Mouse (Mus musculus): ENCODE measurements around the gene Mmrn2. TPM values are rescaled to one million over a fixed set of nuclear protein-coding genes. Genes with fewer than 3 reads are reported as not detected.

Mmrn2 gene
- polyA plus RNA-seq, 1 experiment from 2014 or later = 7.3 TPM

- WGBS = 89% methylated on average over 4 of the region's 4 CpGs
- H3K27ac ChIP-seq (ENCODE audit: low read depth, low read length) = no peak overlapping the region
- no peak overlapping the region for H3K4me2 ChIP-seq (ENCODE audit: low read depth)
- H3K4me3 ChIP-seq (ENCODE audit: low read depth, low read length) = no peak overlapping the region
- H3K4me1 ChIP-seq (ENCODE audit: control insufficient read depth, insufficient read depth, low read length) = peaks cover 11% of the 10 kb centered on the region
- H3K9me3 ChIP-seq (ENCODE audit: control insufficient read depth, low read length) = no peaks in the 10 kb centered on the region
- no peaks in the 10 kb centered on the region for H3K36me3 ChIP-seq (ENCODE audit: control insufficient read depth, insufficient read depth, low read length)
- no peak overlapping the region for H3K9ac ChIP-seq (ENCODE audit: low read length)
- no peak for ATAC-seq (ENCODE audit: insufficient read depth, low FRiP score, low TSS enrichment)
- no peaks in the 10 kb centered on the region for H3K27me3 ChIP-seq (ENCODE audit: control insufficient read depth, insufficient read depth, low read length)
- DNase-seq (ENCODE audit: low spot score) = no peak
Observed at GRCm38 (mm10) chr14:34377121-34377520, 1.9 kb downstream of the Mmrn2 start.

DNA sequence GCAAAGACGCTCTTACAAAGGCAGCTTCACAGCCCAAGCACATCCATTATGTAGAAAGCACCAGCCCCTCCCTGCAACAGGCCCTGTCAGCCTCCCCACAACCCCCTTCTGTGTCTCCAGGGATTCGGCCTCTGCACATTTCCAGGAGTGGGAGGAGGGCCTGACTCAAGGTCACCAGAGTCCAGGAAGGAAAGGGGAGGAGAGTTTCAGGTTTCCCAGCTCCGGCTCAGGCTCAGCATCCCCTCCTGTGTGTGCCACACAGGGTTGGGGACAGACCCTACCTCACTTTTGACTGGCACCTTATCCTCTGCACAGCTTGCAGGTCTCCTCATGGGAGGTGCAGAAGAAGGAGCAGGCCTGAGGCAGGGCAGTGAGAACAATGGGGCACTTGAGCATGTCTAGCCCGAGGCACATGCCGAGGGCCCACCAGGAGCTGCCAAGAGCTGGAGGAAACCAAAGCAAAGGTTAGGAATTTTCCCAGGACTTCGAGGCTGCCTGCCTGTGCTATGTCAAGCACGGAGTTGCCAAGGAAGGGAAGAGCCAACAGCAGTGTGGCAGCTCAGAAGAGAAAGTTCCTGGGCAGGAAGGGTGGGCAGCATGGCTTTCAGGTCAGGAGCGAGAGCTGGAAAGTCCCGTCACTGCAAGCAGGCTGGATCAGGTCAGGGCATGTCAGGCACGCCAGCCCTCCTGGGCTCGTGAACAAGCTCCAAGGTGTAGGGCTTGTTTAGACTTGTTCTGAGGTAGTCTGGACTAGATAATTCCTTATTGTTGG, 3.5 kb downstream of the Mmrn2 start:
- 40% methylated on average over 11 of the region's 11 CpGs for WGBS
- 0 out of 2 replicates have a peak overlapping the region, but pooled peaks have one; percentile 10 for H3K9ac ChIP-seq (ENCODE audit: low read length)
- 0 out of 2 replicates have a peak overlapping the region, but pooled peaks have one; percentile 0 for H3K27ac ChIP-seq (ENCODE audit: low read depth, low read length)
- H3K27me3 ChIP-seq (ENCODE audit: control insufficient read depth, insufficient read depth, low read length) = no peaks in the 10 kb centered on the region
- ATAC-seq (ENCODE audit: insufficient read depth, low FRiP score, low TSS enrichment) = no peak
- no peaks in the 10 kb centered on the region for H3K36me3 ChIP-seq (ENCODE audit: control insufficient read depth, insufficient read depth, low read length)
- DNase-seq (ENCODE audit: low spot score) = peak; percentile 67
- no peak overlapping the region for H3K4me3 ChIP-seq (ENCODE audit: low read depth, low read length)
- H3K4me1 ChIP-seq (ENCODE audit: control insufficient read depth, insufficient read depth, low read length) = peaks cover 11% of the 10 kb centered on the region
- H3K4me2 ChIP-seq (ENCODE audit: low read depth) = no peak overlapping the region
- H3K9me3 ChIP-seq (ENCODE audit: control insufficient read depth, low read length) = no peaks in the 10 kb centered on the region

GRCm38 (mm10) chr14:34382921-34383704, 7.8 kb downstream of the Mmrn2 start:
- Histone ChIP-seq H3K27me3 (ENCODE audit: control insufficient read depth, insufficient read depth, low read length) (no peaks in the 10 kb centered on the region), H3K4me3 (ENCODE audit: low read depth, low read length) (no peak overlapping the region), H3K9me3 (ENCODE audit: control insufficient read depth, low read length) (no peaks in the 10 kb centered on the region), H3K36me3 (ENCODE audit: control insufficient read depth, insufficient read depth, low read length) (no peaks in the 10 kb centered on the region), H3K9ac (ENCODE audit: low read length) (no peak overlapping the region), H3K4me2 (ENCODE audit: low read depth) (no peak overlapping the region), H3K4me1 (ENCODE audit: control insufficient read depth, insufficient read depth, low read length) (peaks cover 8% of the 10 kb centered on the region; the same call in 1 of the 2 replicates), H3K27ac (ENCODE audit: low read depth, low read length) (no peak overlapping the region)
- WGBS = 91% methylated on average over 9 of the region's 9 CpGs
- DNase-seq (ENCODE audit: low spot score) (no peak), ATAC-seq (ENCODE audit: insufficient read depth, low FRiP score, low TSS enrichment) (no peak)

DNA sequence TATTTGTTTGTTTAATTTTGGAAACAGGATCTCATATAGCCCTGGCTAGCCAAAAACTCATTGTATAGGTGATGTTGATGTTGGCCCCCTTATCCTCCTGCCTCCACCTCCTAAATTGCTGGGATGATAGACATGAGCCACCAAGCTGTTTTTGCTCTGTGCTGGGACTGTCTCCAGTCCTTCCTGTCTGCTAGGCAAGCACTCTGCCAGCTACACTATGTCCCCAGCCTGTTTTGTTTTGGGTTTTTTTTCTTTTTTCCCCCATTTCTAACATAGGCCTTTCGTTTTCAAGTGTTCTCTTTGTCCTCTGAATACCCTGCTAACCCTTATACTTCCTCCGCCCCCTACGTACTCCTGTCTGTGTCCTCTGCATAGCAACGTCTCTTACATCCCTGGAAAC, 18.0 kb downstream of the Mmrn2 start:
- Histone ChIP-seq H3K9me3 (ENCODE audit: control insufficient read depth, low read length) (no peaks in the 10 kb centered on the region), H3K4me2 (ENCODE audit: low read depth) (no peak overlapping the region), H3K36me3 (ENCODE audit: control insufficient read depth, insufficient read depth, low read length) (peaks cover 2% of the 10 kb centered on the region; the same call in 1 of the 2 replicates), H3K9ac (ENCODE audit: low read length) (no peak overlapping the region), H3K4me3 (ENCODE audit: low read depth, low read length) (no peak overlapping the region), H3K4me1 (ENCODE audit: control insufficient read depth, insufficient read depth, low read length) (no peaks in the 10 kb centered on the region), H3K27me3 (ENCODE audit: control insufficient read depth, insufficient read depth, low read length) (no peaks in the 10 kb centered on the region), H3K27ac (ENCODE audit: low read depth, low read length) (no peak overlapping the region)
- WGBS = 76% methylated on average over 4 of the region's 4 CpGs
- DNase-seq (ENCODE audit: low spot score) (no peak), ATAC-seq (ENCODE audit: insufficient read depth, low FRiP score, low TSS enrichment) (no peak)

DNA sequence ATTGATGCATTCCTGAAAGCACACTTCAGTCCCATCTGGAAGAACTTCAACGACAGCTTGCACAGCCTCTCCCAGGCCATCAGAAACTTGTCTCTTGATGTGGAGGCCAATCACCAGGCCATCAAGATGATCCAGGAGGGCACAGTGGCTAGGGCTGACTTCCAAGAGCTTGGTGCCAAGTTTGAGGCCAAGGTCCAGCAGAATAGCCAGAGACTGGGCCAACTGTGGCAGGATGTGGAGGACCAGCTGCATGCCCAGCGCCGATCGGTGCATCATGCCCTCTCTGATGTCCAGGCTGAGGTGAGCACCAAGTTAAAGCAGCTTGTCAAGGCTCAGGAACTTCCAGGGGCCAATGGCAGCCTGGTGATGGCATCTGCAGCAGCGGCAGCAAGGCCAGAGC, 22.6 kb downstream of the Mmrn2 start:
- Histone ChIP-seq H3K4me1 (ENCODE audit: control insufficient read depth, insufficient read depth, low read length) (no peaks in the 10 kb centered on the region), H3K27ac (ENCODE audit: low read depth, low read length) (no peak overlapping the region), H3K27me3 (ENCODE audit: control insufficient read depth, insufficient read depth, low read length) (no peaks in the 10 kb centered on the region), H3K4me2 (ENCODE audit: low read depth) (no peak overlapping the region), H3K9ac (ENCODE audit: low read length) (no peak overlapping the region), H3K36me3 (ENCODE audit: control insufficient read depth, insufficient read depth, low read length) (peaks cover 5% of the 10 kb centered on the region), H3K9me3 (ENCODE audit: control insufficient read depth, low read length) (no peaks in the 10 kb centered on the region), H3K4me3 (ENCODE audit: low read depth, low read length) (no peak overlapping the region)
- no peak for ATAC-seq (ENCODE audit: insufficient read depth, low FRiP score, low TSS enrichment)
- WGBS = 95% methylated on average over 5 of the region's 5 CpGs
- no peak for DNase-seq (ENCODE audit: low spot score)

- DNase-seq (ENCODE audit: low spot score) (no peak), ATAC-seq (ENCODE audit: insufficient read depth, low FRiP score, low TSS enrichment) (no peak)
- Histone ChIP-seq H3K4me3 (ENCODE audit: low read depth, low read length) (no peak overlapping the region), H3K9me3 (ENCODE audit: control insufficient read depth, low read length) (no peaks in the 10 kb centered on the region), H3K4me1 (ENCODE audit: control insufficient read depth, insufficient read depth, low read length) (no peaks in the 10 kb centered on the region), H3K9ac (ENCODE audit: low read length) (no peak overlapping the region), H3K27me3 (ENCODE audit: control insufficient read depth, insufficient read depth, low read length) (no peaks in the 10 kb centered on the region), H3K4me2 (ENCODE audit: low read depth) (no peak overlapping the region), H3K27ac (ENCODE audit: low read depth, low read length) (no peak overlapping the region), H3K36me3 (ENCODE audit: control insufficient read depth, insufficient read depth, low read length) (peaks cover 5% of the 10 kb centered on the region)
- 93% methylated on average over 21 of the region's 21 CpGs for WGBS
Observed at GRCm38 (mm10) chr14:34398901-34399300, 23.6 kb downstream of the Mmrn2 start.

DNA sequence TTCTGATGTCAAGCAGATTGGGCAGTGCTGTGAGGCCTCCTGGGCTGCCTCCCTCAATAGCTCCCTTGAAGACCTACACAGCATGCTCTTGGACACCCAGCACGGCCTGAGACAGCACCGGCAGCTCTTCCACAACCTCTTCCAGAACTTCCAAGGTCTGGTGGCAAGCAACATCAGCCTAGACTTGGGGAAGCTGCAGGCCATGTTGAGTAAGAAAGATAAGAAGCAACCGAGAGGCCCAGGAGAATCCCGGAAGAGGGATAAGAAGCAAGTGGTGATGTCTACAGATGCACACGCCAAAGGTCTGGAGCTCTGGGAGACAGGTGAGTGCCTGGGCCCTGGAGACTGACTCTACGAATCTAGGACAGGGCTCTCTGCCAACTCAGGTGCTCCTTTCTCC, 24.0 kb downstream of the Mmrn2 start:
- WGBS = 98% methylated on average over 6 of the region's 6 CpGs

GRCm38 (mm10) chr14:34400021-34400420, 24.8 kb downstream of the Mmrn2 start:
- Histone ChIP-seq H3K27me3 (ENCODE audit: control insufficient read depth, insufficient read depth, low read length) (no peaks in the 10 kb centered on the region), H3K36me3 (ENCODE audit: control insufficient read depth, insufficient read depth, low read length) (peaks cover 5% of the 10 kb centered on the region), H3K9ac (ENCODE audit: low read length) (no peak overlapping the region), H3K9me3 (ENCODE audit: control insufficient read depth, low read length) (no peaks in the 10 kb centered on the region), H3K4me3 (ENCODE audit: low read depth, low read length) (no peak overlapping the region), H3K4me1 (ENCODE audit: control insufficient read depth, insufficient read depth, low read length) (no peaks in the 10 kb centered on the region), H3K4me2 (ENCODE audit: low read depth) (no peak overlapping the region), H3K27ac (ENCODE audit: low read depth, low read length) (no peak overlapping the region)
- ATAC-seq (ENCODE audit: insufficient read depth, low FRiP score, low TSS enrichment) = no peak
- no peak for DNase-seq (ENCODE audit: low spot score)
- 96% methylated on average over 3 of the region's 3 CpGs for WGBS

More for the DNA sequence above, 24.0 kb downstream of the Mmrn2 start:
- H3K4me1 ChIP-seq (ENCODE audit: control insufficient read depth, insufficient read depth, low read length) = no peaks in the 10 kb centered on the region
- DNase-seq (ENCODE audit: low spot score) = no peak
- H3K9ac ChIP-seq (ENCODE audit: low read length) = no peak overlapping the region
- peaks cover 5% of the 10 kb centered on the region for H3K36me3 ChIP-seq (ENCODE audit: control insufficient read depth, insufficient read depth, low read length)
- H3K27me3 ChIP-seq (ENCODE audit: control insufficient read depth, insufficient read depth, low read length) = no peaks in the 10 kb centered on the region
- H3K4me2 ChIP-seq (ENCODE audit: low read depth) = no peak overlapping the region
- ATAC-seq (ENCODE audit: insufficient read depth, low FRiP score, low TSS enrichment) = no peak
- H3K27ac ChIP-seq (ENCODE audit: low read depth, low read length) = no peak overlapping the region
- H3K9me3 ChIP-seq (ENCODE audit: control insufficient read depth, low read length) = no peaks in the 10 kb centered on the region
- no peak overlapping the region for H3K4me3 ChIP-seq (ENCODE audit: low read depth, low read length)
